Mouse (Mus musculus): ENCODE results near the gene Ccdc106. TPM values are rescaled to one million over a fixed set of nuclear protein-coding genes. Genes with fewer than 3 reads are reported as not detected.
"Not testable (repeated sequence)": the region's sequence is repeated elsewhere in the genome, so short reads cannot be mapped to it uniquely, and the experiment has no call there.

Ccdc106 gene
- polyA plus RNA-seq, 1 experiment from 2014 or later, result 15.1 TPM

- no peak for DNase-seq (ENCODE audit: low spot score)
- Histone ChIP-seq H3K4me2 (ENCODE audit: low read length) (peak overlapping the region; percentile 82; the same call in 1 of the 2 replicates), H3K4me3 (ENCODE audit: low read depth, low read length) (no peak overlapping the region), H3K36me3 (ENCODE audit: control insufficient read depth, insufficient read depth, low read length) (peaks cover 20% of the 10 kb centered on the region), H3K4me1 (replicated peaks; ENCODE audit: control insufficient read depth, insufficient read depth, low read length) (peaks cover 11% of the 10 kb centered on the region), H3K27me3 (replicated peaks; ENCODE audit: control insufficient read depth, insufficient read depth, low read length) (no peaks in the 10 kb centered on the region; the same call in 1 of the 2 replicates), H3K27ac (ENCODE audit: low read depth) (no peak overlapping the region), H3K9ac (ENCODE audit: low read length) (no peak overlapping the region), H3K9me3 (ENCODE audit: control insufficient read depth, low read length) (peaks cover 11% of the 10 kb centered on the region; the same call in 1 of the 2 replicates)
- no peak for ATAC-seq (replicated peaks; ENCODE audit: low FRiP score, low TSS enrichment, low read depth)
- WGBS, result 59% methylated on average over 59 of the region's 59 CpGs
Observed at GRCm38 (mm10) chr7:4993999-4994788, 26.2 kb upstream of the Ccdc106 start.

- 5% methylated on average over 19 of the region's 19 CpGs for WGBS
- H3K4me1 ChIP-seq (replicated peaks; ENCODE audit: control insufficient read depth, insufficient read depth, low read length), result peaks cover 11% of the 10 kb centered on the region
- H3K27ac ChIP-seq (ENCODE audit: low read depth), result no peak overlapping the region
- H3K9me3 ChIP-seq (ENCODE audit: control insufficient read depth, low read length), result peaks cover 11% of the 10 kb centered on the region; the same call in 1 of the 2 replicates
- peak overlapping the region; percentile 55 for H3K9ac ChIP-seq (ENCODE audit: low read length)
- H3K4me3 ChIP-seq (ENCODE audit: low read depth, low read length), result peak overlapping the region; percentile 55
- H3K27me3 ChIP-seq (replicated peaks; ENCODE audit: control insufficient read depth, insufficient read depth, low read length), result no peaks in the 10 kb centered on the region; the same call in 1 of the 2 replicates
- ATAC-seq (replicated peaks; ENCODE audit: low FRiP score, low TSS enrichment, low read depth), result peak; percentile 7
- peak; percentile 60 for DNase-seq (ENCODE audit: low spot score)
- H3K4me2 ChIP-seq (ENCODE audit: low read length), result peak overlapping the region; percentile 82
- peaks cover 20% of the 10 kb centered on the region for H3K36me3 ChIP-seq (ENCODE audit: control insufficient read depth, insufficient read depth, low read length)
Observed at GRCm38 (mm10) chr7:4995268-4996002, 24.9 kb upstream of the Ccdc106 start.

GRCm38 (mm10) chr7:4996003-4996895, 24.1 kb upstream of the Ccdc106 start, which contains the start of gene Zfp579:
Gene Zfp579 (minus strand): TSS chr7:4996158.
- no peaks in the 10 kb centered on the region; the same call in 1 of the 2 replicates for H3K27me3 ChIP-seq (replicated peaks; ENCODE audit: control insufficient read depth, insufficient read depth, low read length)
- H3K36me3 ChIP-seq (ENCODE audit: control insufficient read depth, insufficient read depth, low read length), result peaks cover 20% of the 10 kb centered on the region
- ATAC-seq (replicated peaks; ENCODE audit: low FRiP score, low TSS enrichment, low read depth) (peak; percentile 89), DNase-seq (ENCODE audit: low spot score) (peak; percentile 97)
- H3K9ac ChIP-seq (ENCODE audit: low read length), result peak within 1 kb of the TSS; percentile 55
- peak within 1 kb of the TSS; percentile 55 for H3K4me3 ChIP-seq (ENCODE audit: low read depth, low read length)
- WGBS, result 6% methylated on average over 21 of the region's 26 CpGs
- H3K9me3 ChIP-seq (ENCODE audit: control insufficient read depth, low read length), result peaks cover 11% of the 10 kb centered on the region; the same call in 1 of the 2 replicates
- H3K4me1 ChIP-seq (replicated peaks; ENCODE audit: control insufficient read depth, insufficient read depth, low read length), result peaks cover 11% of the 10 kb centered on the region
- peak within 1 kb of the TSS; percentile 82 for H3K4me2 ChIP-seq (ENCODE audit: low read length)
- H3K27ac ChIP-seq (ENCODE audit: low read depth), result peak within 1 kb of the TSS; percentile 57; the same call in 1 of the 2 replicates

- ATAC-seq (replicated peaks; ENCODE audit: low FRiP score, low TSS enrichment, low read depth) (no peak), DNase-seq (ENCODE audit: low spot score) (no peak)
- peak overlapping the region; percentile 55; the same call in 1 of the 2 replicates for H3K4me3 ChIP-seq (ENCODE audit: low read depth, low read length)
- H3K36me3 ChIP-seq (ENCODE audit: control insufficient read depth, insufficient read depth, low read length), result peaks cover 20% of the 10 kb centered on the region
- peak overlapping the region; percentile 82 for H3K4me2 ChIP-seq (ENCODE audit: low read length)
- H3K9me3 ChIP-seq (ENCODE audit: control insufficient read depth, low read length), result peaks cover 11% of the 10 kb centered on the region; the same call in 1 of the 2 replicates
- no peaks in the 10 kb centered on the region; the same call in 1 of the 2 replicates for H3K27me3 ChIP-seq (replicated peaks; ENCODE audit: control insufficient read depth, insufficient read depth, low read length)
- H3K27ac ChIP-seq (ENCODE audit: low read depth), result no peak overlapping the region
- 59% methylated on average over 6 of the region's 8 CpGs for WGBS
- no peak overlapping the region for H3K9ac ChIP-seq (ENCODE audit: low read length)
- peaks cover 11% of the 10 kb centered on the region for H3K4me1 ChIP-seq (replicated peaks; ENCODE audit: control insufficient read depth, insufficient read depth, low read length)
Observed at GRCm38 (mm10) chr7:4996934-4997333, 23.4 kb upstream of the Ccdc106 start.

GRCm38 (mm10) chr7:4999876-5000275, 20.5 kb upstream of the Ccdc106 start:
- Histone ChIP-seq H3K9ac (ENCODE audit: low read length) (no peak overlapping the region), H3K4me2 (ENCODE audit: low read length) (no peak overlapping the region), H3K36me3 (ENCODE audit: control insufficient read depth, insufficient read depth, low read length) (no peaks in the 10 kb centered on the region), H3K4me3 (ENCODE audit: low read depth, low read length) (no peak overlapping the region), H3K27ac (ENCODE audit: low read depth) (no peak overlapping the region), H3K4me1 (replicated peaks; ENCODE audit: control insufficient read depth, insufficient read depth, low read length) (peaks cover 7% of the 10 kb centered on the region), H3K9me3 (ENCODE audit: control insufficient read depth, low read length) (no peaks in the 10 kb centered on the region), H3K27me3 (replicated peaks; ENCODE audit: control insufficient read depth, insufficient read depth, low read length) (no peaks in the 10 kb centered on the region)
- whole genome bisulfite sequencing, result 60% methylated on average over 2 of the region's 2 CpGs
- DNase-seq (ENCODE audit: low spot score), result no peak
- ATAC-seq (replicated peaks; ENCODE audit: low FRiP score, low TSS enrichment, low read depth), result no peak

- H3K36me3 ChIP-seq (ENCODE audit: control insufficient read depth, insufficient read depth, low read length), result peaks cover 13% of the 10 kb centered on the region
- H3K9me3 ChIP-seq (ENCODE audit: control insufficient read depth, low read length); H3K4me3 ChIP-seq (ENCODE audit: low read depth, low read length); H3K9ac ChIP-seq (ENCODE audit: low read length); H3K4me1 ChIP-seq (replicated peaks; ENCODE audit: control insufficient read depth, insufficient read depth, low read length); H3K27me3 ChIP-seq (replicated peaks; ENCODE audit: control insufficient read depth, insufficient read depth, low read length); ATAC-seq (replicated peaks; ENCODE audit: low FRiP score, low TSS enrichment, low read depth); H3K27ac ChIP-seq (ENCODE audit: low read depth); DNase-seq (ENCODE audit: low spot score); H3K4me2 ChIP-seq (ENCODE audit: low read length): not testable (repeated sequence)
- WGBS, result 75% methylated on average over 8 of the region's 8 CpGs
Observed at GRCm38 (mm10) chr7:5002876-5003275, 17.5 kb upstream of the Ccdc106 start.

GRCm38 (mm10) chr7:5008229-5008628, 12.1 kb upstream of the Ccdc106 start:
- DNase-seq (ENCODE audit: low spot score), result no peak
- Histone ChIP-seq H3K36me3 (ENCODE audit: control insufficient read depth, insufficient read depth, low read length) (peaks cover 63% of the 10 kb centered on the region), H3K9ac (ENCODE audit: low read length) (no peak overlapping the region), H3K4me2 (ENCODE audit: low read length) (no peak overlapping the region), H3K4me3 (ENCODE audit: low read depth, low read length) (no peak overlapping the region), H3K4me1 (replicated peaks; ENCODE audit: control insufficient read depth, insufficient read depth, low read length) (no peaks in the 10 kb centered on the region), H3K27ac (ENCODE audit: low read depth) (no peak overlapping the region), H3K9me3 (ENCODE audit: control insufficient read depth, low read length) (no peaks in the 10 kb centered on the region; the same call in 1 of the 2 replicates), H3K27me3 (replicated peaks; ENCODE audit: control insufficient read depth, insufficient read depth, low read length) (no peaks in the 10 kb centered on the region)
- WGBS, result 94% methylated on average over 25 of the region's 26 CpGs
- no peak for ATAC-seq (replicated peaks; ENCODE audit: low FRiP score, low TSS enrichment, low read depth)

Data from intestine, embryonic 14.5 days (tissue).